Mouse (Mus musculus) megakaryocyte progenitor cell, adult 5-6 weeks (primary cell): ENCODE data around the gene Fam131b. TPM values are rescaled to one million over a fixed set of nuclear protein-coding genes. Genes with fewer than 3 reads are reported as not detected.

Source experiments
- ATAC-seq: replicated peaks from 2 replicates; pipeline ENCODE4 v1.8.0; 2016; ENCODE audit warnings: mild to moderate bottlenecking, moderate TSS enrichment, inconsistent platforms; ENCODE audit not compliant: poor library complexity
- total RNA-seq, 2 experiments: library from RNA; stranded (forward) in 1 of 2; stranded (reverse) in 1 of 2; fragments of 157-497, 149-512 nt in 1 of 2; fragments of 200-1000 nt in 1 of 2; gene quantifications; 2 replicates each; pipeline versions ENCODE4 v1.2.3 to v1.2.4; 2015 to 2017

Fam131b gene
- total RNA-seq, 2 experiments from 2014 or later = not detected

DNA sequence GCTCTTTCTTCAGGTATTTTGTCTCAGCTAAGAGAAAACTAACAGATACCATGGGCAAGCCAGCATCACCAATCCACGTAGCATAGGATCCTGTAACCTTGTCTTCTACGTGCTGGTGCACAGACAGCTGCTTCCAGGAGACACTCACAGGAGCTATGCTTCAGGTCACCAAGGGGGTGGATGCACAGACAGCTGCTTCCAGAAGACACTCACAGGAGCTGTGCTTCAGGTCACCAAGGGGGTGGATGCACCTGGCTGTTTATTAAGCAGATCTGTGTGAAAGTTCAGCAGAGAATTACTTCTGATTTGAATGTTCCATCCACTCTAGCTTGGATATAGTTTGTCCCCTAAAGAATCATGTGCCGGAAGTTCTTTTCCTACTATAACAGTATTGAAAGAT is 6.5 kb upstream of the Fam131b start:
- no peak for ATAC-seq

DNA sequence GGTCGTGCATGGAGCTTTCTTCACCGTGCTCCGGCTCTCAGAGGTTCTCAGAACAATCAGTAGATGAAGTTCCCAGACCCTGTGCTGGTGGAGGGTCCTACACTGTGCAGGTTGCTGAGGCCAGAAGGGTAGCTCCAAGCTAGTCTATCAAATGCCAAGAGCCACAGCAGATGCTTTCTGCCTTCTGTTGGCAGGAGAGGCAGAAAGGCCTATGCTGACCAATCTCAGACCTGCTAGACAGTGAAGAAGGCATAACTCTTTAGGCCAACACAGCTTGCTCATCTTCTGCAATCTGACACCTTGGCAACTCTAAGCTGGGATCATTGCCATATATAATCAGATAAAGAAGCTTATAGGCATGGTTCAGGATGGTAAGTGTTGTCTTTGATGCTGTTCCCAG is 5.8 kb upstream of the Fam131b start:
- ATAC-seq = no peak

DNA sequence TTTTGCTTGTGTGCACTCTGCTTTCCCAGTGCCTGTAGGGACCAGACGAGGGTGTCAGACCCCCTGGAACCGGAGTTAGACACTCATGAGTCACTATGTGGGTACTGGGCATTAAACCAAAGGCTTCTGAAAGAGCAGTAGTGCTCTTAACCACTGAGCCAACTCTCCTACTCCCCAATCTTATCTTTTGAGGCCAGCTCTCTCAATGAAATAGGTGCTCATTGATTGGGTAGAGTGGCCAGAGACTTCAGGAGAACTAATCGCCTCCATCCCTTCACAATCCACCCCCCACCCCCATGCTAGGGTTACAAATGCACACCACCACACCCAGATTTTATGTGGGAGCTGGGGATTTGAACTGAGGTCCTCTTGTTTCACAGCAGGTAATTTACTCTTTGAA is 4.3 kb upstream of the Fam131b start:
- ATAC-seq = peak; percentile 43

DNA sequence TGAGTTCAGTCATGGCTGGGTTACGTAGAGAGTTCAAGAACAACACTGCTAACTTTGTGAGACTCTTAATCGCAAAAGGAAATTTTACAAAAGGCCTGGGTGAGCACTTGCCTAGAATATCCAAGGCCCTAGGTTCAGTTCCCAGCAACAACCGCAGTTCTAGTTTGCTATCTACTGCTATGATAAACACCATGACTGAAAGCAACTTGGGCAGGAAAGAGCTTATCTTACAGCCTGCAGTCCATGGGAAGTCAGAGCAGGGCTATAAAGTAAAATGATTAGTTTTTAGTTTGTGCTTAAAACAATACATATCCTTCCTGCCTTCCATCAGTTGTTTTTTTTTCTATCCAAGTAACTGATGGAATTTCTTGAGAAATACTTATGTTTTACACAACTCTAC is 2.1 kb upstream of the Fam131b start:
- peak; percentile 51 for ATAC-seq

- ATAC-seq = peak; percentile 77
Measured at GRCm38 (mm10) chr6:42325268-42325609, 796 bp upstream of the Fam131b start.

DNA sequence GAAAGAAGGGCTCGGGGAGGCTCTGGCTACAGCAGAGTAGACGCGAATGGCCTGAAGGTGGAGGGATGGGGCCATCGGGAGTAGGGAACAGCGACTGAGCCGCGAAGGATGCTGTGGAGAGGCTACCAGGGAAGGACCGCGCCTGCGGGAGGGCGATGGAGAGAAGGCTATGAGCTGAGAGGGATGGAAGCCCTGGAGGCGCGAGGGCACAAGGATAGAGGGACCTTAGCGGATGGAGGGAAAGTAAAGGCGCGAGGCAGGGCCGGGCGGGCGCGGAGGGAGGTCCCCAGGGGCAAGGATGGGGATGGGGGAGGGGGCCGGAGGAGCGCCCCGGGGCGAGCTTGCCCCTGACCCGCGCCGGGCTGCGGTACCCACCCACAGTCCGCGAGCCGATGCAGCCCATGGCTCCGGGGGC is 369 bp downstream of the Fam131b start:
- ATAC-seq = no peak; the same call in 1 of the 2 replicates

GRCm38 (mm10) chr6:42323371-42324066 is 924 bp downstream of the Fam131b start:
- ATAC-seq = no peak

DNA sequence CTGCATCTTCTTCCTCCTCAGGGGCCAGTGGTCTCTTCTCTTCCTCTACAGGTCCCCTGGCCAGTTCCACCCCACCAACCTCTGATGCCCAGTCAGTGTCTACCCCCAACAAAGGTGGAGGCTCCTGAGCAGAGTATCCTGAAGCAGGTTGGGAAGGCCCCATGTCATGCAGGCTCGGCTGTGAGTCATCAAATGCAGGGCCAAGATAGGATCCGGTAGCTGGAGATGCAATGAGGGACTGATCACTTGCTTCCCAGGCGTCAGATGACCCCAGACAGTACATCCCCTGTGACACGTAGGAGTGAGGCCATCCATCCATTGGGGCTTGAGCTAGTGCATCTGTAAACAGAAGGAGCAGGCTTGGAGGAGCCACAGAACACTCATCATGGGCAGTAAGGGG is 6.2 kb downstream of the Fam131b start:
- no peak for ATAC-seq

- ATAC-seq = peak; percentile 91
Measured at GRCm38 (mm10) chr6:42310427-42311053, 13.9 kb downstream of the Fam131b start.

DNA sequence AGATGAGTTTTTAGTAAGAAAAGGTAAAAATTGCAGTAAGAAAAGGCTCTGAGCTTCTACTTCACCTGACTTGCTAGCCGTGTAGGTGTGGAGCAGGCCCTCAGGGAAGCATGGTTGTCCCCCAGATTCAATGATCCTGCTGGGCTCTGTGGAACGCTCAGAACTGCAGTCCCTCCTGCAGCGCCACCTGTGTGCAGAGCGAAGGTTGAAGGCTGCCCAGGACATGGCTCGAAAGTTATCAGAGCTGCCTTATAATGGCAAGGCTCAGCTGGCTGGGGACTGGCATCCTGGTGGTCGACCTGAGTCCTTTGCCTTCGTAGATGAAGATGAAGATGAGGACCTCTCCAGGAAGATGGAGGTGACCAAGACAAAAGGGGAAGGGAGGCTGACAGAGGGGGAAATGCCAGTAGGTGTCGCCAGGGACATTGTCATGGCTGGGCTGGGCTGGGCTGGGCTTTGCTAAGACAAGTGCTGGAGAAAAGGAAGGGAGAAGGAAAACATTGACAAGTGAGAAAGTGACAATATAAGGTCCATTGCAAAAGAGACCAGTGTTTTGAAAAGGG is 14.5 kb downstream of the Fam131b start:
- ATAC-seq = peak; percentile 64

- peak; percentile 87 for ATAC-seq
Measured at GRCm38 (mm10) chr6:42299362-42299761, 25.1 kb downstream of the Fam131b start.

- ATAC-seq = no peak
Measured at GRCm38 (mm10) chr6:42295549-42296094, 28.8 kb downstream of the Fam131b start.

DNA sequence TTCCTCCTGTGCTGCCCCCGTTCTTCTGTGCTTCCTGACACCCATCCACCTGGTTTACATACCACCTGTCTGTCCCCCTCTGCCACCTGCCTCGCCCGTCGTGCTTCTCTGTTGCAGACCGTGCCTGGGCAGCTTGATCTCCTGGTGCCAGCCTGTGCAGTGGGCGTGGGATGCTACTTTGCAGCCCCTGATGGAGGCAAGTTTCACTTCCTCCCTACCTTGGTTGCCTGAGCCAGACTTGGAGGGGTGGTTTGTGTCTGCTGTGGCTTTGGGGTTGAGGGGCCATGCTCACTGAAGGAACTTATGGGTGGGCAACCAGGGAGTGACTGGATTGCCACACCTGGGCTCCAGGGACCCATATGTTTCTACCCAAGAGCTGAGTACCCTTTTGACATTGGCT is 31.1 kb downstream of the Fam131b start:
- peak; percentile 94 for ATAC-seq

GRCm38 (mm10) chr6:42287562-42287961 is 36.9 kb downstream of the Fam131b start:
- ATAC-seq = no peak

- no peak for ATAC-seq
Measured at GRCm38 (mm10) chr6:42286448-42286847, 38.0 kb downstream of the Fam131b start, which contains the start of gene Clcn1. Gene Clcn1 (plus strand): TSS chr6:42286685.

GRCm38 (mm10) chr6:42282865-42283528 is 41.4 kb downstream of the Fam131b start:
- ATAC-seq = no peak; the same call in 1 of the 2 replicates

- ATAC-seq = no peak
Measured at GRCm38 (mm10) chr6:42276151-42276550, 48.3 kb downstream of the Fam131b start.

DNA sequence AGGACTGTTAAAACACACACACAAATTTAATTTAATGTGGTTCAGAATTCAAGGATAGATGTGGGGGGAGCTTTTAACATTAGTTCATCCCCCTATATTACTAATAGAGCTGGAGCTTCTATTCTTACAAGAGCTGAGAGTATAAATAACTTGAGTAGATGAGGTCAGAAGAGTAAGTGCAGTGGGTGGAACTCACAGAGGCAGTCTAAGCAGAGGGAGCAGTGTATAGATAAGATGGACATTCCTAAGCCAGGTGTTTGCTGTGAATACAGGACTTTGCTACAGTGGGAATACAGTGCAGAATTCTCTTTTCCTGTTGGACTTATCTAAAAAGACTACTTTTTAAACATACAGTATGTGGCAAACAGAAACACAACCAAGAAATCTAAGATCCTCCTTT is 53.6 kb downstream of the Fam131b start:
- no peak for ATAC-seq

GRCm38 (mm10) chr6:42265391-42266330 is 58.8 kb downstream of the Fam131b start:
- ATAC-seq = peak; percentile 33
